Mouse (Mus musculus): ENCODE data around the gene Whrn. TPM values are rescaled to one million over a fixed set of nuclear protein-coding genes. Genes with fewer than 3 reads are reported as not detected.

Whrn gene
- polyA plus RNA-seq, 1 experiment from 2014 or later: 0.61 TPM

DNA sequence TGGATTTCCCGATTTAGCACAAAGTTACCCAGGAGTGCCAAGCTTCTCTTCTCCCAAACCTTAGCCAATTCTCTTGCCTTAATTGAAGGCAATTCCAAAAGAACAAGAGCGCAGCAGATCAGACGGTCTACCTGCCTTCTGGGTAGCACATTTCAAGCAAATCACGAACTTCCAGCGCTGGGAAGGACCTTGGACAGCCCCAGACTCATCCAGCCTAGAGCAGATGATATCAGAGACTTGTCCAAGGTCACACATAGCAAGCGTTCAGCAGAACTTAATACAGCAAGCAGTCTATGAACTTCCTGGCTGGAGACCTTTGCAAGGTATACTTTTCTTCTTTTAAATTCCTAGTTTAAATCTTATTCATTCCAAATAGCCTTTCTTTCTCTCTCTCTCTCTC, 4.3 kb downstream of the Whrn start:
- Histone ChIP-seq H3K4me2 (ENCODE audit: low read depth, low read length) (no peak overlapping the region), H3K9me3 (ENCODE audit: low read length) (no peaks in the 10 kb centered on the region), H3K36me3 (replicated peaks; ENCODE audit: insufficient read depth, low read length) (no peaks in the 10 kb centered on the region), H3K27me3 (ENCODE audit: insufficient read depth, low read length) (peaks cover 32% of the 10 kb centered on the region), H3K9ac (replicated peaks) (no peak overlapping the region), H3K27ac (ENCODE audit: low read depth) (no peak overlapping the region), H3K4me1 (ENCODE audit: insufficient read depth) (peaks cover 7% of the 10 kb centered on the region; the same call in 1 of the 2 replicates), H3K4me3 (ENCODE audit: low read depth, low read length) (no peak overlapping the region)
- ATAC-seq: no peak
- DNase-seq: no peak
- 61% methylated on average over 6 of the region's 6 CpGs for WGBS (ENCODE audit: insufficient replicate concordance)
- no peak for TF ChIP-seq EP300 (IDR thresholded peaks at IDR 0.05; ENCODE audit: low read depth)
- no peak for TF ChIP-seq CTCF (IDR thresholded peaks at IDR 0.05; ENCODE audit: low read depth)

DNA sequence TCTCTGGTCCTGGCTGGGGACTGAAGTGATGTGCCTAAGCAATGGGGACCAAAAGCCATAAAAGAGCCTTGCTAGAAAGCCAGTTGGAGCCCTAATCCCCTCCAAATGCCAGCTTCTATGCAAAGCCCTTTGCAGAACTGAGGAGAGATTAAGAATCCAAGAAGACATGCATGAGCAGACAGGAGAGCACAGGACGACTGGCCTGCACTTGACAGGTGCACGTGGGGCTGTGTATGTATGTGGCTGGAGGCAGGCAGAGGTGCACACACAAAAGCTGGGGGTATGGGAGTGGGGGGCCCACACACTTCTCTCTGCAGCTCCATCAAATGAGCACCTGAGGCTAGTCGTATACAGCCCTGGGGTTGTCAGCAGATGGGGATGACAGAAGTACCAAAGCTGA, 5.6 kb downstream of the Whrn start:
- Histone ChIP-seq H3K4me3 (ENCODE audit: low read depth, low read length) (no peak overlapping the region), H3K9ac (replicated peaks) (no peak overlapping the region), H3K27ac (ENCODE audit: low read depth) (no peak overlapping the region), H3K27me3 (ENCODE audit: insufficient read depth, low read length) (peaks cover 23% of the 10 kb centered on the region), H3K9me3 (ENCODE audit: low read length) (no peaks in the 10 kb centered on the region), H3K4me2 (ENCODE audit: low read depth, low read length) (no peak overlapping the region), H3K4me1 (ENCODE audit: insufficient read depth) (peaks cover 7% of the 10 kb centered on the region; the same call in 1 of the 2 replicates), H3K36me3 (replicated peaks; ENCODE audit: insufficient read depth, low read length) (no peaks in the 10 kb centered on the region)
- ATAC-seq (no peak), DNase-seq (no peak)
- no peak for TF ChIP-seq EP300 (IDR thresholded peaks at IDR 0.05; ENCODE audit: low read depth)
- no peak for TF ChIP-seq CTCF (IDR thresholded peaks at IDR 0.05; ENCODE audit: low read depth)
- 65% methylated on average over 3 of the region's 3 CpGs for WGBS (ENCODE audit: insufficient replicate concordance)

DNA sequence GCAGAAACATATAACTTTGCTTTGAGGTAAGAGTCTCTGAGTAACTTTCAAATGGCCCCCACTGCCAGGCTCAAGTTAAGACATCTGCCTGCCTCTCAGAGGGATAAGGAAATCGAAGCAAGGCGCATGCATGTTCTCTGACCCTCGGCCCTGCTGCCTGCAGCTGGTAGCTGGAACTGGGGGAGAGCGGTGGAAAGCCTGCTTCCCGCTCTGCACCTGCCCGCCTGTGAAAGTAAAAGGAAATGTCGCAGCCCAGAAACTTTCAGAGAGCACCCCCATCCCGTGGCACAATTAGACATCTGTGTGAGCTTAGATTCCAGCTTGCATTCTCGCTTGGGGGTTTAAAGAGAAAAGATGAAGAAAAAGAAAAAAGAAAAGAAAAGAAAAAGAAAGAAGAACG, 6.1 kb downstream of the Whrn start:
- Histone ChIP-seq H3K36me3 (replicated peaks; ENCODE audit: insufficient read depth, low read length) (no peaks in the 10 kb centered on the region), H3K27me3 (ENCODE audit: insufficient read depth, low read length) (peaks cover 18% of the 10 kb centered on the region), H3K9me3 (ENCODE audit: low read length) (no peaks in the 10 kb centered on the region), H3K4me3 (ENCODE audit: low read depth, low read length) (no peak overlapping the region), H3K27ac (ENCODE audit: low read depth) (no peak overlapping the region), H3K4me1 (ENCODE audit: insufficient read depth) (peaks cover 3% of the 10 kb centered on the region; the same call in 1 of the 2 replicates), H3K4me2 (ENCODE audit: low read depth, low read length) (no peak overlapping the region), H3K9ac (replicated peaks) (no peak overlapping the region)
- no peak for ATAC-seq
- no peak for DNase-seq
- WGBS (ENCODE audit: insufficient replicate concordance): 74% methylated on average over 10 of the region's 10 CpGs
- TF ChIP-seq EP300 (IDR thresholded peaks at IDR 0.05; ENCODE audit: low read depth) (no peak), CTCF (IDR thresholded peaks at IDR 0.05; ENCODE audit: low read depth) (no peak)

DNA sequence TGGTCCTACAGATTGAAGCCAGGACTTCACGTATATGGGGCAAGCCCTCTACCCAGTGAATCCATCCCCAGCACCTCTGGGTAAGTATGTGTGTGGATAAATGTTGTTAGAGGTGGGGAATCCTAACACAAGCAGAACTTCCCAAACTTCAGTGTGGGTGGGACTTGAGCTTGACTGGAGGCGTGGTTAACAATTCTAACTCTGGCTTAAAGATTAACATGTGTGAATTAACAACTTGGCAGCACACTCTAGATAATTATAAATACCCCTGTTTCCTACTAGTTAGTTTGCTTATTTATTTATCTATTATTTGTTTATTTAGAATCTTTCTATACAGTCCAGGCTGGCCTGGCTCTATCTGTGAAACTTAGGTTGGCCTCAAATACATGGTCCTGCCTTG, 7.9 kb downstream of the Whrn start:
- no peak overlapping the region for H3K4me2 ChIP-seq (ENCODE audit: low read depth, low read length)
- H3K4me3 ChIP-seq (ENCODE audit: low read depth, low read length): no peak overlapping the region
- ATAC-seq (no peak), DNase-seq (no peak)
- no peaks in the 10 kb centered on the region for H3K4me1 ChIP-seq (ENCODE audit: insufficient read depth)
- TF ChIP-seq EP300 (IDR thresholded peaks at IDR 0.05; ENCODE audit: low read depth) (no peak), CTCF (IDR thresholded peaks at IDR 0.05; ENCODE audit: low read depth) (no peak)
- no peaks in the 10 kb centered on the region for H3K36me3 ChIP-seq (replicated peaks; ENCODE audit: insufficient read depth, low read length)
- H3K27me3 ChIP-seq (ENCODE audit: insufficient read depth, low read length): peaks cover 3% of the 10 kb centered on the region; the same call in 1 of the 2 replicates
- no peak overlapping the region for H3K27ac ChIP-seq (ENCODE audit: low read depth)
- WGBS (ENCODE audit: insufficient replicate concordance): 81% methylated on average over 2 of the region's 2 CpGs
- no peak overlapping the region for H3K9ac ChIP-seq (replicated peaks)
- no peaks in the 10 kb centered on the region for H3K9me3 ChIP-seq (ENCODE audit: low read length)

DNA sequence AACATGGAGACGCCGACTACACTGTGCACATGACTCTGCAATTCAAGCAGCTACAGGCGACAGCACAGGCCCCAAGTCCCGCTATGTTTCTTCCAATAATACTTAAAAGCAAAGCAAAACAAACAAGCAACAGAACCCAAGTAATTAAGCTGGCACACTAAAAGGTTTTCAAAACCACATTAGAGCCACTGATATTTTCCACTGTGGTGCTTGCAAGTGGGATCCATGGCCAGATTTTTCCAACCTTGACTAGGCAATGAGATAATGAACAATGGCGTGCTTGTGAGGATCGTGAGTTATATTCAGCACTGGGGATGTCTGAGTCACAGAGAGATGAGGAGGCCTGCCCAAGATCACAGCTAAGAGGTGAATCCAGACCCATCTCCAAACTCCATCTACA, 8.5 kb downstream of the Whrn start:
- H3K27ac ChIP-seq (ENCODE audit: low read depth): no peak overlapping the region
- ATAC-seq: no peak
- H3K9me3 ChIP-seq (ENCODE audit: low read length): no peaks in the 10 kb centered on the region
- no peak overlapping the region for H3K9ac ChIP-seq (replicated peaks)
- H3K36me3 ChIP-seq (replicated peaks; ENCODE audit: insufficient read depth, low read length): no peaks in the 10 kb centered on the region
- no peak overlapping the region for H3K4me2 ChIP-seq (ENCODE audit: low read depth, low read length)
- no peaks in the 10 kb centered on the region for H3K4me1 ChIP-seq (ENCODE audit: insufficient read depth)
- 74% methylated on average over 6 of the region's 6 CpGs for WGBS (ENCODE audit: insufficient replicate concordance)
- no peak overlapping the region for H3K4me3 ChIP-seq (ENCODE audit: low read depth, low read length)
- TF ChIP-seq EP300 (IDR thresholded peaks at IDR 0.05; ENCODE audit: low read depth) (no peak), CTCF (IDR thresholded peaks at IDR 0.05; ENCODE audit: low read depth) (no peak)
- H3K27me3 ChIP-seq (ENCODE audit: insufficient read depth, low read length): no peaks in the 10 kb centered on the region
- DNase-seq: no peak

DNA sequence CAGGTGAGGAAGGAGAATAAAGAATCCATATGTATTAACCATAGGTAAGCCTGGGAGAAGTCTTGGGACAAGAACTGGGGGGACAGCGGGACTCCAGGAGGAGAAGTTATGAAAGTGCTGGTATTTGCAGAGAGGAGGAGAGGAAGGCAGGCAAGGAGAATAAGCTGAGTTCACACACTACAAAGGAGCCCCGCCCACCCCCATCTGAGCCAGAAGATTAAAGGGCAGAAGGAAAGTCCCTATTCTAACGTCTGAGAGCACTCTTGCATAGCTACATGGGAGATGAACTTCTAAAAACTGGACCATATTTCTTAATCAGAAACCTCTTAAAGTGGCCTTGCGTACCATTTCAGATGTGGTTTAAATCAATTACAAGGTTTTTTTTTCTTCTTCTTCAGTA, 9.3 kb downstream of the Whrn start:
- 52% methylated on average over 4 of the region's 4 CpGs for WGBS (ENCODE audit: insufficient replicate concordance)
- no peak for DNase-seq
- Histone ChIP-seq H3K9me3 (ENCODE audit: low read length) (no peaks in the 10 kb centered on the region), H3K4me1 (ENCODE audit: insufficient read depth) (no peaks in the 10 kb centered on the region), H3K27me3 (ENCODE audit: insufficient read depth, low read length) (no peaks in the 10 kb centered on the region), H3K4me2 (ENCODE audit: low read depth, low read length) (no peak overlapping the region), H3K36me3 (replicated peaks; ENCODE audit: insufficient read depth, low read length) (no peaks in the 10 kb centered on the region), H3K27ac (ENCODE audit: low read depth) (no peak overlapping the region), H3K9ac (replicated peaks) (no peak overlapping the region), H3K4me3 (ENCODE audit: low read depth, low read length) (no peak overlapping the region)
- no peak for TF ChIP-seq EP300 (IDR thresholded peaks at IDR 0.05; ENCODE audit: low read depth)
- no peak for TF ChIP-seq CTCF (IDR thresholded peaks at IDR 0.05; ENCODE audit: low read depth)
- no peak for ATAC-seq

DNA sequence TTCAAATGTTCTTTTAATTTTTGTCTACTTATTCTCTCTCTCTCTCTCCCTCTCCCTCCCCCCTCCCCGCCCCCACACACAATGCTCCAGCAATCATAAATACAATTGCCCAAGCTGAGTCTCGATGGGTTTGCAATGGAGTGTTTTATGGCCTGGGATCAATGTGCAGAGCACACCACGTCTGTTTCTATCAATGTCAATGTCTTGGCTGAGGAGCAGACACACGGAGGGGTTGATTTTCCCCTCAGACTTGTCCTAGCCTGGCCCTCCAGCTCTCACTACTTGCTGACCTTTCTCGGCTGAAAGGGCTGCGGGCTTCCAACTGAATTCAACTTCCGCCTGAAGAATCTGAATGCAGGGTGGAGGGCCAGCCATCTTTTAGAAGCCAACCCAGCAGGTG, 12.1 kb downstream of the Whrn start:
- Histone ChIP-seq H3K27ac (ENCODE audit: low read depth) (no peak overlapping the region), H3K27me3 (ENCODE audit: insufficient read depth, low read length) (no peaks in the 10 kb centered on the region), H3K36me3 (replicated peaks; ENCODE audit: insufficient read depth, low read length) (no peaks in the 10 kb centered on the region), H3K9ac (replicated peaks) (no peak overlapping the region), H3K4me3 (ENCODE audit: low read depth, low read length) (no peak overlapping the region), H3K9me3 (ENCODE audit: low read length) (no peaks in the 10 kb centered on the region), H3K4me1 (ENCODE audit: insufficient read depth) (peaks cover 6% of the 10 kb centered on the region; the same call in 1 of the 2 replicates), H3K4me2 (ENCODE audit: low read depth, low read length) (no peak overlapping the region)
- ATAC-seq (no peak), DNase-seq (no peak)
- TF ChIP-seq EP300 (IDR thresholded peaks at IDR 0.05; ENCODE audit: low read depth): no peak
- TF ChIP-seq CTCF (IDR thresholded peaks at IDR 0.05; ENCODE audit: low read depth): no peak
- whole genome bisulfite sequencing (ENCODE audit: insufficient replicate concordance): 73% methylated on average over 7 of the region's 7 CpGs
